Comparison of ENCODE assay signal across 9 mouse cellular contexts in the genomic region with DNA sequence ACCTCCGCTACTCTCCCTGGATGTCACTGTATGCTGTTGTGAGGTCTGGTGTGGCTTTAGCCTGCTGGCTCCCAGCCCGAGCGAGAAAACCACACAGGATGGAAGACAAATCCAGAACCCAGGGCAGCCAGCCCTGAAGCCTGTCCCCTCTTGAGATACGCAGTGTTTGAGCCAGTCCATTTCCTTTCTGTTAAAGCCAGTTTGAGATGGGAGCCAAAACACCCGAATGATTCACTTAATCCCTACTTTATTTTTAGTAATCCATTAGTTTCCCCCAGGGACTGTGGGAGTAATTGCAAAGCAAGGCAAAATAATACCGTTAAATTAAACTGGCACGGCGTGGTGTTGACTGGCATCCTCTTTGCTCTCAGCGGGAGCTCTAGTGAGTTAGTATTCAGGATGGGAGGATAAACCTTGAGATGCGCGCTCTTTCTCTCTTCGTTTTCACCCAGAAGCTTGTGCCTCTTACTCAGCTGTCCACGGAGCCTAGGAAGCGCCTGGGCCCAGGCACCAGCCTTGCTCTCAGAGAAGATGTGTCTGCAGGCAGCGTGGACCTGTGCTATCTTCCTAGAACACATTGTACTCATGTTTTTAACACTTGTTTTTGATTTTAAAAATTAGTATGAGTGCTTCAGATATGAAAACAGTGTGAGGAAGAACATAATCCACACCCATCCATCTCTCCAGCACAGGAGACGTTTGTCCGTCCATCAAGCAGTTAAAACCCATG.
A peak's percentile ranks its signal among the peaks of the same experiment; 100 is the strongest.
DNase-seq lines count a peak whose midpoint lies in the region; ATAC-seq lines count a peak whose summit lies in the region.
"Had no signal": no experiment of that assay in that cellular context is flagged by ENCODE, and none has a peak within 500 bp of the region (broad histone marks: within the 10 kb centered on the region; RNA-seq: fewer than 3 reads in every experiment).

No protein-coding gene starts in this region.

- no peaks in the 10 kb centered on the region for H3K9me3 ChIP-seq in heart, embryonic 16.5 days (replicated peaks; ENCODE audit: control insufficient read depth, low read length)
- no peaks in the 10 kb centered on the region for H3K9me3 ChIP-seq in midbrain, embryonic 15.5 days
- H3K9me3 ChIP-seq: neural tube, embryonic 12.5 days had no signal

- H3K4me2 ChIP-seq in heart, embryonic 16.5 days (ENCODE audit: low read depth, low read length), result no peak overlapping the region
- H3K4me2 ChIP-seq in midbrain, embryonic 15.5 days, result 0 out of 2 replicates have a peak overlapping the region, but pooled peaks have one; percentile 3
- H3K4me2 ChIP-seq: neural tube, embryonic 12.5 days had no signal

- ATAC-seq in frontal cortex, adult (ENCODE audit: low TSS enrichment), result peak; percentile 68
- no peak; the same call in 1 of the 2 replicates for ATAC-seq in heart, embryonic 16.5 days (replicated peaks; ENCODE audit: extremely low read depth, insufficient read depth, low FRiP score)
- peak; percentile 80 for ATAC-seq in midbrain, embryonic 15.5 days (replicated peaks)

- no peak for DNase-seq in frontal cortex, postnatal 36 days (ENCODE audit: low spot score in 2 of 2)
- peak; percentile 78 for DNase-seq in 3134 (ENCODE audit: extremely low read depth, insufficient read length, low spot score)
- peak; percentile 66 for DNase-seq in cerebellum, adult 9-11 months
- no peak for DNase-seq in thymus, postnatal 4 days
- DNase-seq in urinary bladder, adult 2 months (ENCODE audit: low spot score), result no peak

- no peak overlapping the region for H3K4me3 ChIP-seq in heart, embryonic 16.5 days (ENCODE audit: low read length)
- H3K4me3 ChIP-seq in midbrain, embryonic 15.5 days, result no peak overlapping the region
- H3K4me3 ChIP-seq: neural tube, embryonic 12.5 days had no signal

- H3K36me3 ChIP-seq in heart, embryonic 16.5 days (ENCODE audit: control insufficient read depth, insufficient read depth), result no peaks in the 10 kb centered on the region
- H3K36me3 ChIP-seq in midbrain, embryonic 15.5 days (replicated peaks), result no peaks in the 10 kb centered on the region
- H3K36me3 ChIP-seq: neural tube, embryonic 12.5 days had no signal

- peaks cover 12% of the 10 kb centered on the region for H3K4me1 ChIP-seq in heart, embryonic 16.5 days (ENCODE audit: control insufficient read depth, insufficient read depth, low read length)
- peaks cover 6% of the 10 kb centered on the region for H3K4me1 ChIP-seq in midbrain, embryonic 15.5 days
- H3K4me1 ChIP-seq: neural tube, embryonic 12.5 days had no signal

- no peak overlapping the region for H3K9ac ChIP-seq in heart, embryonic 16.5 days (ENCODE audit: low read length)
- no peak overlapping the region for H3K9ac ChIP-seq in midbrain, embryonic 15.5 days
- H3K9ac ChIP-seq: neural tube, embryonic 12.5 days had no signal

- H3K27ac ChIP-seq in heart, embryonic 16.5 days (ENCODE audit: low read length), result peak overlapping the region; percentile 2; the same call in 1 of the 2 replicates
- H3K27ac ChIP-seq in midbrain, embryonic 15.5 days, result peak overlapping the region; percentile 56
- H3K27ac ChIP-seq: neural tube, embryonic 12.5 days had no signal

- H3K27me3 ChIP-seq in heart, embryonic 16.5 days (ENCODE audit: control insufficient read depth, insufficient read depth, low read length), result no peaks in the 10 kb centered on the region
- H3K27me3 ChIP-seq in midbrain, embryonic 15.5 days (replicated peaks), result no peaks in the 10 kb centered on the region
- H3K27me3 ChIP-seq: neural tube, embryonic 12.5 days had no signal

- WGBS in heart, embryonic 16.5 days, result 65% methylated on average over 17 of the region's 17 CpGs
- WGBS in midbrain, embryonic 15.5 days, result 36% methylated on average over 17 of the region's 17 CpGs

Comparison
In these comparisons a context has a peak if more than half of its experiments do, and no peak if none do; other contexts are left out.
1. DNase-seq: peak in 3134 (single experiment) and cerebellum, adult 9-11 months (single experiment); none in frontal cortex, postnatal 36 days (0 of 2), thymus, postnatal 4 days (single experiment) and urinary bladder, adult 2 months (single experiment).